Mouse (Mus musculus) adrenal gland, postnatal 25 days (tissue): ENCODE measurements at regions not wholly inside any gene's neighbourhood (a gene's known extent, or its start where the extent isn't known, plus 50 kb on each side); places are given as distances from the start of the nearest gene placed in this dataset.
A peak's percentile ranks its signal among the peaks of the same experiment; 100 is the strongest.

Experiments
- DNase-seq: peaks from one replicate; pipeline ENCODE4 v3.0.0; 2021; ENCODE audit warnings: mixed read lengths

DNA sequence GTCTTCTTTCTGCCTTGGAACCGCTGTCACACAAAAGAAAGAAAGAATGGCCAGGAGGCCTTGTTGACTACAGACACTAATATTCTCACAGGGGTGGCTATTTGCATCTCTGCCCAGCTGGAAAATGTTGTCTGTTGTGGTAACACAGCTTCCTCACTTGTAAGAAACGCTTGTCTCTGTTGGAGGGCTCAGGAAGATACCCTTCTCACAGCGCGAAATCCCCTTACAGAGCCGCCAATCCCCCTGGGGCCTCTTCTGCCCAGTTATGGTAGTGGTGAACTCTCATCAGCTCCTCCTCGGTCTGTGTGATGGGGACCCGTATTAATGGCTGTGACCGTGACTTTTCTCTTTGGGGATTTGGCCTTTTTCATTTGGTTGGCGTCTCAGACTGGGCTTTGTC lies 1022.5 kb downstream of the Adgrl2 start:
- DNase-seq, result no peak

DNA sequence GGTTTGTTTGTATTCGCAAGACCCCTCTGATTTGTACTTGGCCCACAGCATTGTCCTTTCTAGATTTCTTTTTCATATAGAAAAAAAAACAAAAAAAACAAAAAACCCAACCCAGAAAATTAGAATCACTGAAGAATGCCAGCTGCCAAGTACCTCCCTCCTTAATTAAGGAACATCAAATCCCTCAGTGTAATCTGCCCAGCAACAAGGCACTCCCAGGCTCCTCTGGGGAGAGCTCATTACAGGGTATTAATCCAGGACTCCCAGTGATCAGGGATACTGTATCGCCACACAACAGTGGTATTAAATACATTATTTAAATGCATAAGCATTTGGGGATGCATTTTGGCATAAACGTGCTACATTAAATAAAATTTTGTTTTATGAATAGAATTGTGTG lies 1023.1 kb downstream of the Adgrl2 start:
- no peak for DNase-seq

DNA sequence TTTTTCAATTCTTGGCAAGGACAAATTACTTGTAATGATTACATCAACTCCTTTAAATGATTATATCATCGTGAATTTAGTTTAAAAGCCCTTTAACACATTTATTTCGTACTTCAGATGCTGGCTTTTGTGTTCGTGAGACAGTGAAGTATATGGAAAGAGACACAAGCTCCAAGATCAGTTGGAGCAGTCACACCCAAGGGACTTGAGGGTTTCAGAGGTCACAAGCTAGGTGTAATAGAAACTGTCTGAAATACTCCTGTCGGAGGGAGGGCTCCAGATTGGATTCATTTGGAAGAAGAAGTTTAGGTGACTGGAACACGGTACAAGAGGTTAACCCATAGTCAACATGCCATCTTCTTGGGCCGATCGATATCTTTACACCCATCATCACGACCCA lies 1023.5 kb downstream of the Adgrl2 start:
- no peak for DNase-seq

DNA sequence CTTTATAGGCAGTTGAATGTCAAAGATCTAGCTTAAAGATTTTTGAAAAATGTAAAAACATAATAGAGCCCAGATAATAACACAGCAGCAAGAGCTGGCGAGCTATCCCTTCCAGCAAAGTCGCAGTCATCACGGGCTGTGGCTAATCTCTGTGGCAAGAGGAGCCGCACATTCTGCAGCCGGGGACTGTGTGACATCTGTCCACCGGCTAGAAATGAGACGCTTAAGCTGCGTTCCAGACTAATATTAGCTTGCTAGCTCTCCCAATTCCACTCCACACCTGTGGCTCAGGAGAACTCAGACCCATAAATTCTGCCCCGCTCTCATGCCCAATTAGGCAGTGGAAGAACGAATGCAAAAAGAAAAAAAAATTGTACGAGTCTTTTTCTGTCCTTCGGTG lies 1024.0 kb downstream of the Adgrl2 start:
- no peak for DNase-seq

DNA sequence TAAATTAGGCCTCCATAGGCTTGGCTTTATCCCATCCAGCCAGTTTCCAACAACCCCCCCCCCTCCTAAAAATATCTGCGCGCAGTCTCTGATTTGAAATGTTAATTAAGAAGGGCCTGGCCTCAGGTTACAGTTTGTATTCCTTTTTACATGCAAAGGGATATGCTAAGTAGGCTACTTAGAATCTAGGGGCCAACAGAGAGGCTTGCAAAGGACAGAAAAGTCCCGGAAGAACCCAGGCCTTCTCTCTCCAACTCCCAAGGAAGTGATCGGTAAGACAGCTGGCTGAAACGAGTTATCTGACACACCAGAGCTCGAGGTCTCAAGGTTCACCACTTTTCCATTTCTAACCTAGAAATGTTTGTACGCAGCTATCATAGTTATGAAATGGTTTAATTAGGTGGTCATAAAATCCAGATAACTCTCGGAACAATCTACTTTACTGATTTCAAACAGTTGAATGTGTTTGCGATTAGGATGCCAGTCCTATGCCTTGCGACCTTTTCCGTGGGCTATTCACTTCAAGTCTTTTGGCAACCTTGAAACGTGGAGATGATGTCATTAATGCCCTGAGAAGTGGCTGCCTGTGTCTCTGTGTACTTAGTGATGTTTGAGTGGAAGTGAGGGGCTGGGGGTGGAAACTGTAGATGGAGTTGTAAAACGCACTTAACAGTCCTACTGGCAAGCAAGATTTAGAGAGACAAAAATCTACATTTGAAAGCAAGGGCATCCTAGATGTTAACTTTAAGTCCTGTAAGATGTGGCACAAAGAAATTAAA lies 1026.5 kb downstream of the Adgrl2 start:
- no peak for DNase-seq

DNA sequence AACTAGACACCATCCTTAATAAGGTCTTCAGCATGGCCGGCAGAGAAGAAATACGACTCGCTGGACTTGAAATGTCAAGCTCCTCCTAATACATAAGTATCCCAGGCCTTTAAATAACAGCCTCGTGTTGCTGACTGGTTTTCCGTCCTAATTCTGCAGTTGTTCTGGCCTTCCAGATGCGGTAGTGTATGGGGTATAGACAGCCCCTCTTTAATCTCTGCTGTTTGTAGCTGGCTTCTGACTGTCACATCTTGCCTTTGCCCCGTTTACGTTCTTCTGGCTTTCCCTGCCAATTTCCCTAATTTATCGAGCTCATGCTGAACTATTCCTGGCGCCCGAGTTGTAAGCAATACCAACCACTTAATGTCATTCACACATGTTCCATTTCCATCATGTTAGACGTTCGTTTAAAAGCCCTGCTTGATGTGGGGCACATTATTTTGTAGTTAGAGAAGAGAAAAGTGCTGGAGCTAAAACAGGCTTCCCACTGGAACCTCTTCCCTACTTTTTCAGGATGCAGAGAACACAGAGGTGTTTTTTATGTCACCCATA lies 1042.2 kb downstream of the Adgrl2 start:
- DNase-seq, result no peak

DNA sequence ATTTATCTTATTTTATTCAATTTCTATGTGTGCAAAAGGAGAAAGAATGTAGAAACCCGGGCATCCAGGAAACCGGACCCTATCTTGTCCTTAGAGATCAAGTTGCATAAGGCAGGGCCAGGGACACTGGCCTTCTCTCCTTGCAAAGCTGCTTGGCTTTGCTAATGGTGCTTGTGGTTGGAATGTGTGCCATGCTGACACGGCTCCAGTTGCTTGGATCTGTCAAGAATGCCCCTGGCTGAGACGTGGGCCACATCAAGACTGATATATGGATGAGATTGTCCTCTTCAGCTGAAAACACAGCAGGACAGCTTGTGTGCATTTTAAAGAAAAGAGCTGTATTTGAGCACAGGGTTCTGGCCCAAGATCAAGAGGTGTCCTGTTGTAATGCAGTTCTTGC lies 1047.0 kb downstream of the Adgrl2 start:
- DNase-seq, result no peak

DNA sequence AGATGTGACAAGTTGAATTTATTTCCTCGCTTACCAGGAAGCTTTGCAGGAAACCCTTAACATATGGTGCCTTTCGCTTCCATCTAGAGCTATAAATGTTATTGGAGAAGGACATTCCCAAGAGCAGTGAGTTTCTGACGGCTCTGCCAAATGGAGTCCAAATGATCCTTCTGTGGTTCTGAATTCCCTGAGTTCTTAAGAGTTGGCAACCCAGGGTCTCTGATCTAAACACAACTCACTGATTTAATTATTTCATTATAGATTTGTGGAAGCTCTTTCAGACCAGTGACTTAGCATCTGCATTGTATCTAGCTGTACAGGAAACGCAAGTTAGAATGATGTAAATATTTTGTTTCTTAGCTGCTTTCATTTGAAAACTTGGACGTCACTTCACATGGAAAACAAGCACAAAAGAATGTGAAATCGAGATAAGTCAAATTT lies 1059.5 kb downstream of the Adgrl2 start:
- DNase-seq, result no peak

DNA sequence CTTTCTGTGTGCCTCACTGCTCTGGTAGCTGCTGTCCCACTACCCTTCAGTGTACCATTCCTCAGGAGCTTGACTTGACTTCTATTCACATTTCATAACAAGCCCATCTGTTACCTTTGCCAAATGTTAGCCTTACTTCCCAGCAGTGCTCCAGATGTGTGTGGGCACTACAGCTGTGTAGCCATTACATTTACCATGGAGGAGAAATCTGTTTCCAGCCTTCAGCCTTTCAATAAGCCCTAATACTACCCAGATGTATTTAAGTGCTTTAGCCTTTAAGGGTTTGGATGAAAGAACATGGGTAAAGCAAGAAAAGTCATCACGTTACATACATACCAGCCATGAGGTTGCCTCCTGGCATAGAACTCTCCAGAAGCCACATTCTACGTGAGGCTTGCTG lies 1068.0 kb downstream of the Ttll7 start:
- no peak for DNase-seq

DNA sequence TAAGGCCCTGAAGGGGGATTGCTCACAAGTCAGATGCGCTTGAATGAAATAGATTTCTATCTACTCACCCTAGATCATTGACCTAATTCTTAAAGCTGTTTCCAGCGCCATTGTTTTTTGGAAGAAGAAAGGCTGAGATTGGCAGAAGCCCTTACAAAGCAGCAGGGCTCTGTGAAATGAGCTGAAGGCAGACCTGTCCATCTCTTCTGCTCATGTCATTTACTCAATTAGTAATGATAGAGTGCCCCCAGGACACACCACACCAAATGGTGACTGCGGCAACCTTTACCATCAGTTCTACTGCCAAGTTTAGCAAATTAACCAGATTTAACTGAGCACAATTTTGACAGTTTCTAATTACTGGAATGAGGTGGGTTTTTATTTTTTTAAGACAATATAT lies 1067.5 kb downstream of the Ttll7 start:
- no peak for DNase-seq

DNA sequence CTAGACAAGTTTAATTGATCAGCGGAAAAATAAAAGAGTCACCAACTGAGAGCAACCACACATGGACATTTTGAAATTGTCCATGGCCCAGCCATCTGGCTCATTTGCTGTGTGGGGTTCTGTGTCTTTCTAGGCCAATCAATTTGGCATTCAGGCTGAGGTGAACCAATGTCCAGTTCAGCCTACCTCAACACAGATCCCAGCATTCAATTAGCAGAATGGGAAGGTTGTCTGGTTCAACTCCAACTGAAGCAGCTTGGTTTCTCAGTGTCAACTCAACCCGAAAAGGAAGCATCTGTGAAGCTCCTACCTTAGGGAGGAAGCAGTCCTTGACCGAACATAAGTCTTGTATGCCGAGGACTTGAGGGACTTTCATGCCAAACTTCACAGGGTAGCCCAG lies 1067.0 kb downstream of the Ttll7 start:
- no peak for DNase-seq

DNA sequence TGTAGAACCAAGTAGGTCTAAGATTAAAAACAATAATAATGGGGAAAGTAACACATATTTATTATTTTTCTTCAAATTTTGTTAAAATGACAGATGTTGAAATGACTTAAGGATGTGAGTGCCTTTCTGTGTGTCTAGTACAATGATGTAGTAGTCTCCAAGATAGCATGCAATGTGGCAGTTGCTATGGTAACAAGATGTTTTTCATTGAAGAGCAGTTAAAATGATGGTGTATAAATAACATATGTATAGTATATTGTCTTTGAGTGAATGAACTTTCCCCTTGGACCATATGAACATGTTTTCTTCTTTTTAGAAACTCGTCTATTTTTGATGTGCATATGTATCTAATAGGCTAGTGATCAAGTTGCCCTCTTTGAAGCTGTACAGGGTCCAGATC lies 1044.6 kb downstream of the Ttll7 start:
- no peak for DNase-seq

DNA sequence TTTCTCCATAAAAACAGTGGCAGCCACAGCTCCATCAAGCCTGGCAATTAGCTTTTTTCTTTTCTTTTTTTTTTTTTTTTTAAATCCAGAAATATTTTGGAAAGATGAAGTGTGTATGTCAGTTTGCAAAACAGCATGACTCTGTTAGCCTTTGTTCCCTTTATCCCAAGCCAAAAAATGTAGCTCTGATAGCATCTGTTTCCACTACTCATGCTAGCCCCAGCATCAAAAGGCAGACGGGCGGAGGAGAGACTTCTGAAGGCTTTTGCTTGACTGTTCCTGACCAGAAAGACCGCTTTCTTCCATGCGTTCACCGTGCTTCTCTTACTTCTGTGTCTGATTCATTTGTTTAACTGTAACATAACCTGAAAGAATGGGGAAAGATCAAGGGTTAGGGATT lies 1039.5 kb downstream of the Ttll7 start:
- no peak for DNase-seq

DNA sequence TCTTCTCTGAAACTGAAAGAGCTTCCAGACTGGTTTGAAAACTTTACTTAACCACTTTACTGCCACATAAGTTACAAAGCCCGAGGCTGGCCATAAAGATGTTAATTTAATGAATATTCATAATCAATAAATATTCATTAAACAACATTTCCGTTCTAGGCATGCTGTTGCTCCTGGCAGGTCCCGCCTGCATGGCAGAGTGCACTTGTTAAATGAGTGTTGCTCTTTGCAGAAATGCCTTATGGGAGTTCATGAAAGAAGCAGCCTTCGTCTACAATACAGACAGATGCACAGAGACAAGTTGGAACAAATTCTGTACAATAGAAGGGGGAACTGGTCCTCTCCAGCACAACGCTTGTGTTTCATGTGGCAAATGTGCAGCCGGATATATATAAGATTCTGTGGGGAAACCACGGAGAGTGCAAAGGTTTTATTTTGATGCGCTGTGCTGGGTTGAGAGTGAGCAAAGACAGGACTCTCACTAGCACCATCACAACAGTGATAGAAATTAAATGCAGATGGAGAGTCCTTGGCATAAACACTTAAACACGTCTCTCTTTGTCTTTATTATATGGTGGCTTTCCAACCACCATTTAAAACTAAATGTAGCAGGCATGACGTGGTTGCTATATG lies 1034.2 kb downstream of the Ttll7 start:
- no peak for DNase-seq

DNA sequence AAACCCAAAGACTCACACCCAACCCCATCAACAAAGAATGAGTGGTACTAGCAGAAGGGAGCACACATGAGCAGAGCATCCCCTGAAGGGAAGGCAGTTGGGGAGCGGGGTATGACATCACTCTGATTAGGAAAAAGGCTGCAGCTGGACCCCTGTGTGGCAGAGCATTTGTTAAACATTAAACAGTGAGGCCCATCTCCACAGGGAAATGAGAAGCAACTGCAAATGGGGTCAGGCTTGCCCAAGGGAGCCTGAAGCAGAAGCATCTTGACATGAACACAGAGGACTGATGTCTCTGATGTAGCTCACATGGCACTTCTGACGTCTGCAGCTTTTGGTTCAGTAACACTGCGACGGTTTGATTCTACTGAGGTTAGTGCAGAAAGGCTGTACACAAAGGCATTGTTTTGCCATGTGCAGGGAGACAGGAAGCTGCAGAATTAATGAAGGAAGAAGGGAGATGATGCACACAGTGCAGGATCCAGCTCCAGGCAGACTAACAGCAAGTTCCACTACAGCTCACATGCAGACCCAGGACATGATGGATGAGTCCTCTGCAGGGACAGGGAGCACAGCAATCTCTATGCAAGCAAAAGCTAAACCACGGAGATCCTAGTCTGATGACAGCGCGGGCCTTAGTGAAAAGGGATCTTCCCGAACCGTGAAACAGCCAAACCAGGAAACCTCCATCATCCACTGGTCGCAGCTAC lies 1030.9 kb downstream of the Ttll7 start:
- no peak for DNase-seq

DNA sequence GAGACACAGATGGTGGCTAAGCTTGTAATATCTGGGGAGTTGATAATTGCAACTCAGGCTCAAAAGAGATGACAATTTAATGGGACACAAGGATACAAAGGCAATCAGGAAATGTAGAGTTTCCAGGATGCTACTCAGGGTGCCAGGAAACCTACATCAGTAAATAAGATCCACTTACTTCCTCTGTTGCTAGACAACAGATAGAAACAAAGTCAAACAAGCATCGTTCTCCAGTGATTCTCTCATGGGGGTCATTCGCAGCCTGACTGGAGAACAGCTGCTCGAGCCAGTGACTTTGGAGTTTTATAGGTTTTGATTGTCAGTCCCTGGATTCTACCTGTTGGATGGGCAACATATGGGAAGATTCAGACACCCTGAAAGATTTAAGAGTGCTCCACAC lies 1026.5 kb downstream of the Ttll7 start:
- no peak for DNase-seq

DNA sequence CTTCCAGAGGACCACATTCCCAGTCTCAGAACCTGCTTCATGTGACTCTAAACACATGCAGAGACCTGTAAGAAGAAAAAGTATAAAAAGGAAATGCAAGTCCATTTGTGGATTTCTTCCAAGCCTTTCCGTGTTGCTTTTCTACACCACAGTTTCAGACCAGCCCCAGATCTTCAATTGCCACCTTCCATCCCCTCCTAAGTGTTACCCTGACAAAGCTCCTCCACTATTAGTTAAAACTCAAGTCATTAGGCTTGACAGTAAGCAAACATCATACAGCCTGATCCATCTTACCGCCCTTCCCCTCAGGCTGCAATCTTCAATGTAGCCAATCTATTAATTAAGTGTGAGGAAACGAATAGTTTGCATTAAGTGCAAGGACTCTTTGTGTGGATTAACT lies 1016.1 kb downstream of the Ttll7 start:
- no peak for DNase-seq

DNA sequence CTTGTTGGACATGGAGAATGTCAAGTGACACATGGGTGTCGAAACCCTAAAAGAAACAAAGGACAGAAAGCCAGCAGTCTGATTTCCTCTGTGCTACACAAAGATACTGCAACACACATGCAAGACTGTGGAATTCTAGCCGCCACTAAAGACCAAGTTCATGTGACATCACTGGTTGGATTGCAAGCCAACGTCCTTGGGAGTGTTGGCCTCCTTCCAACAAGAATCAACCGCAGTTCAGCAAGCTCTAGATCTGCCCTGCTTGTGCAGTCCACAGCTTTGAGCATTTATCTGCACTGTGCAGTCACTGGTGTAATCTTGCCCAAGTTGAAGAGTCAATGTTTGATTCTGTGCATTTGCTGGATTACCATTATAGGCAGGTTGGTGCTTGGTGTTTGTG lies 1001.2 kb downstream of the Ttll7 start:
- peak; percentile 61 for DNase-seq

DNA sequence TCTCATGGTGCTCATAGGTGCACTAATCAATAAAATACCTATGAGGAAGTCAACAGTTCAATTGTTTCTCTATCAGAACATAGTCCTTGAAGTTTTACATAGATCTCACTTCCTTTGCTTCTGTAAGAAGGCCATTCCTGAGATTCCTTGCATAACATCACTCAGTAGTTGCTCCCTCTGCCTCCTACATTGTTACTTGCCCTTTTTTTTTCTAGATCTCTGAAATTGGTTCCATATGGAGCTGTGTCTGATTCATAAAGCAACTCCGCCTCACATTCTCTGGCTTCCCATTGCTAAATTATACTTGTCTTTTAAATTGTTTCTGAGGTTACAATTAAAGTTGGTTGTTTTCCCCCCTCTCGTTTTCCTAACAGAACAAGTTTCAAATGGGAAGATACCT lies 1000.7 kb downstream of the Ttll7 start:
- DNase-seq, result no peak

DNA sequence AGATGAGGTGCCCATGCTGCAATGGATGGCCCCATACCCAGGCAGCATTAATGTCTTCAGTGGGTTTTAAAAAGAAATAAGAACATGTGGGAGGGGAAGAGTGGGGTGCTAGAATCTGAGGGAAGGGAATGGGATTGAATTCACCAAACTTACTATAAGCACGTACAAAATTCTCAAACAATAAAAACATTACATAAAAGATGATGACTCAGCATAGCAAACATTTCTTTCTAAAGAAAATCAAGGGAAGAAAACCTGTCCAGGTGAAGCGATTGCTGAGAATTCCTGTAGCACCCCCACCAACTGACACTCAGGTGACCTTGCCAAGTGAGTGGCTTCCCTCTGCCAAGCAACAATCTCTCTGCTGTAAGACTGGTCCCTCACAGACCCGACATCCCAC lies 989.2 kb downstream of the Ttll7 start:
- no peak for DNase-seq

DNA sequence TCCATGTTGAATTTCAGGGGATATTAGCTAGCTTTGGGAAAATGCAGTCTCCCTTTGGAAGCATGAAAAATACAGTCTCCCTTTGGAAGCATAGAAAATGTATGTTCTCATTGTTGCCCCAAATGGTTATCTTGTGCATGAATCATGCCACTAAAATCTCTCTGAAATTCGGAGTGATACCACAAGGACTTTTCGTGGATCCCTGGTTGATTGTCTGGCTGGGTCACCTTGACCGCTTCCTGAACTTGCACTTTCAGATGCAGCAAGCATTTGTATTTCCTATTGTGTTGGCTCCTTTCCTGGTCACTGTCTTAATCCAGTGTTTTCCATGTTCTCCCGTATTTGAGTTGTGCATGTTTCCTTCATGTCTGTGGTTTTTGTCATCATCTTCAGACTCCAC lies 986.6 kb downstream of the Ttll7 start:
- DNase-seq, result peak; percentile 26

DNA sequence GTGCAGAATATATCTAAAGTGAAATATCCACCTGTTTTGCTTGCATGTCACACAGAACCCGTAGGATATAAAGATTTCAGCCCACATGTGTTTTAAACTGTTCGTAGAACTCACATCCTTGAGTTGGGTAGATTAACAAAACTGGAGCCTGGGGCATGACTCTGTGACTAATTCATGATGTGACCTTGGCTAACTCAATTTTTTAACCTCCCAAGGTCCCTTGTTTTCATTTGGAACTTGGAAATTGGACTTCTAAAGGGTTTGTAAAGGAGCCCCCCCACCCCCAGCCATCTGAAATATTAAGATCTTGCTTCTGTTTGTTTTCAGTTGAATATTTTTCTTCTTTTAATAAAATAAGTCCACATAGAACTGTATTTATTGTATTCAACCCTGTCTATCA lies 983.5 kb downstream of the Ttll7 start:
- DNase-seq, result no peak

DNA sequence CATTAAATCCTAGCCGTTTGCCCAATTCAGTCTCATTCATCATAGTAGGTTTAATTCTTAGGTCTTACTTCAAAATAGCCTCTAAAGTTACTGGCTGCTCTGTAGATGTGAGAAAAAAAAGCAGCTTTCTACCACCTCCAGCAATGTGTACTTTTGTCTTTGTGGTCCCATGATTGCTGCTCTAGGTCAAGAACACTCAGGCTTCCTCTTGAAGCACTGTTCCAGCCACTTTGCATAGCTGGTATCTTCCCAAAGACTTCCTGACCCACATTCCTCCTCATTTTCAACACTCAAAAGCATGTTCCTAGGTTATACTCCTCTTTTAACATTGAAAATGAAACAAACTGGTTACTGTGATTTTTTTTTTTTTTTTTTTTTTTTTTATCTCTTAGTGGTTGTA lies 973.2 kb downstream of the Ttll7 start:
- no peak for DNase-seq
